In the genomic region with DNA sequence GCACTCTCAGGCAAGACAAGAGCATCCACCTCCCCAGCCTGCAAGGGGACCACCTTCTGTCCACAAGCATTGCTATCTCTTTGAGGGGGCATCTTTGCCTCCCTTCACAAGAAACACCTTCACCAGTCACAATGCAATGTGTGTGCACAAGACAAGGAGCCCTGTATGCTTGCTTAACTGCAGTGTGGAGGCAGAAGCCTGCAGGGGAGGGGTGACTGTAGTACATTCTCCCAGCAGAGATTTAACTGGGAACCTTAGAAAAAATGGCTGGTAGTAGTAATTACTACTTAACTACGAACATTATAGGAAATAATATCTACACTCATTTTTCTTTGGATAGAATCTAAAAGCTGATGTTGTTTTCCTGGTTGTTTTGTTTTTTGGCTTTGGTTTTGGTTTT, we compare ENCODE assay signal across 14 mouse cellular contexts. TPM values are rescaled to one million over a fixed set of nuclear protein-coding genes. Genes with fewer than 3 reads are reported as not detected.
"Had no signal": no experiment of that assay in that cellular context is flagged by ENCODE, and none has a peak within 500 bp of the region (broad histone marks: within the 10 kb centered on the region; RNA-seq: fewer than 3 reads in every experiment).

No protein-coding gene starts in this region.

- DNase-seq: kidney, adult 18-20 months; kidney, postnatal 25 days; lung, adult 18-20 months; lung, postnatal 36 days; midbrain, embryonic 14.5 days; thymus, adult 18-20 months; thymus, postnatal 14 days had no signal

- ATAC-seq: lung, postnatal 0 days had no signal

- H3K9me3 ChIP-seq: limb, embryonic 15.5 days; neural tube, embryonic 12.5 days had no signal

- H3K27me3 ChIP-seq: limb, embryonic 15.5 days; neural tube, embryonic 12.5 days had no signal

- H3K27ac ChIP-seq: left cerebral cortex, adult 2 months; limb, embryonic 15.5 days; liver, embryonic 14.5 days; neural tube, embryonic 12.5 days had no signal

- H3K4me3 ChIP-seq: left cerebral cortex, adult 2 months; limb, embryonic 15.5 days; neural tube, embryonic 12.5 days had no signal

- H3K4me1 ChIP-seq: neural tube, embryonic 12.5 days had no signal

RNA-seq across cellular contexts. Expression of gene Ch25h, which starts 47.0 kb away (rescaled TPM):
- total RNA-seq: monocyte, adult 5-6 weeks; neutrophil, adult 5-6 weeks had no signal
